Mouse (Mus musculus): ENCODE measurements around the gene Gm43302. TPM values are rescaled to one million over a fixed set of nuclear protein-coding genes. Genes with fewer than 3 reads are reported as not detected.

Gene Gm43302
- polyA plus RNA-seq, 1 experiment from 2014 or later, result not detected

Other genes with a start within 250 kb of the Gm43302 start
- 1.1 and 1.7 TPM in 2 replicates for gene Gbp9, start 154.2 kb downstream of the Gm43302 start, polyA plus RNA-seq (2014; fragmentation: Nextera tagmentation; extraction: Ambion mirVana)
- 1.4 TPM in 2 replicates for gene Gbp8, start 154.2 kb downstream of the Gm43302 start, polyA plus RNA-seq (2014; fragmentation: Nextera tagmentation; extraction: Ambion mirVana)
- gene Gbp4, start 154.1 kb downstream of the Gm43302 start, polyA plus RNA-seq (2014; fragmentation: Nextera tagmentation; extraction: Ambion mirVana), result 1.8 and 2.1 TPM in 2 replicates
- 0.23 TPM in 1 of 2 replicates, not detected in the other for gene Gbp10, start 54.2 kb downstream of the Gm43302 start, polyA plus RNA-seq (2014; fragmentation: Nextera tagmentation; extraction: Ambion mirVana)
- gene Gbp6, start within 50 bp of the Gm43302 start, polyA plus RNA-seq (2014; fragmentation: Nextera tagmentation; extraction: Ambion mirVana), result 0.18 and 0.25 TPM in 2 replicates
- gene Lrrc8b, start 122.1 kb upstream of the Gm43302 start, polyA plus RNA-seq (2014; fragmentation: Nextera tagmentation; extraction: Ambion mirVana), result 9.4 and 10.8 TPM in 2 replicates
- 30.4 and 33.8 TPM in 2 replicates for gene Lrrc8c, start 225.7 kb upstream of the Gm43302 start, polyA plus RNA-seq (2014; fragmentation: Nextera tagmentation; extraction: Ambion mirVana)